Mouse (Mus musculus): ENCODE measurements at regions not wholly inside any gene's neighbourhood (a gene's known extent, or its start where the extent isn't known, plus 50 kb on each side); places are given as distances from the start of the nearest gene placed in this dataset.
"Not testable (repeated sequence)": the region's sequence is repeated elsewhere in the genome, so short reads cannot be mapped to it uniquely, and the experiment has no call there.

DNA sequence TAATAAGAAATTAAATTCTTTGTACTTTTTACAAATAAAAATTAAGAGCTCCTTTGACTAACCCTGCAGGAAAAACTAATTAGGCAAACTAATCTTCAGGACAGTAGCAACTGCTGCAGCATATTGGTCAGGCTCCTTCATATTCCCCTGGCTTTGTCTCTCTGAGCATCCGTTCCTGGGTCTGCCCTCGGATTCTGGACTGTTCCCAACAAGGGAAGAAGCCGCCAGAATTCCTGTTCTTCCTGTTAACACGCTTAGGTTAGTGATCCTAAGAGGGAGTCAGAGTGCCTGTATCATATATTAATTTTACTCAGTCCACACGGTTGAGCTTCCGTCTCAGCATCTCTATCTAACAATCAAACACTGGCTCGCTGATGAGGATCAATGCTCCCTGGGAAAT is 120.3 kb upstream of the Prkcq start:
- intact Hi-C loops (cut with DNase I) = no loop called here
- no peak for DNase-seq (ENCODE audit: extremely low spot score in 1 of 2, low spot score in 2 of 2)

DNA sequence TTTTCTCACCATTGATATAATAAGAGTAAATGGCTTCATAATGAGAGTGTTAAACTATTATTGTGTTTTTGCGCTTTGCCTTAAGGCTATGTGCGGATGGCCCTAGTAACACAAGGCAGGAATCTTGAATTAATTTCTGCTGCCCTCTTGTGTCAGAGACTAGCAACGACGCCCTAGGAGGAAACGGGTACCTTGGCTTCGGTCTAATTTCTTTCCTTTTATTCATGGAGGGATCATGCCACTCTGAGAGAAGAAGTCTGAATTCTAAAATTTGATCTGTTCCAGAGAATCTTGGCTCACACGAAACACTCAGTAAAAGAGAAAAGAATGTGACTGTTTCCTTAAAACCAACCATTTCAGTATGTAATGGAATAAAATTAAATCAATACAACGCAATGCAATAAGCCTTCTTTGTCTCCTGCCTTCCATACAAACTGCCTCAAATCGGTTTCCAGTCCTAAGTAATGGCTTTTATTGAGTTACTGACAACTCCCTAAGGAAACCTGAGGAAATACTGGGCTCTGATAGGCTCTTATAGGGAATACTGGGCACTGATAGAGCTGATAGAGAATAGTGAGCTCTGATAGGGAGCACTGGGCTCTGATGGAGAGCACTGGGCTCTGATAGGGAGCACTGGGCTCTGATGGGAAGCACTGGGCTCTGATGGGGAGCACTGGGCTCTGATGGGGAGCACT is 112.0 kb upstream of the Prkcq start:
- intact Hi-C loops (cut with DNase I) = loop anchor here (2.0 kb wide), 2 partner anchors 275 to 685 kb away; no protein-coding TSS in a partner anchor
- peak; percentile 38 to 77 for DNase-seq (ENCODE audit: extremely low spot score in 1 of 2, low spot score in 2 of 2)

DNA sequence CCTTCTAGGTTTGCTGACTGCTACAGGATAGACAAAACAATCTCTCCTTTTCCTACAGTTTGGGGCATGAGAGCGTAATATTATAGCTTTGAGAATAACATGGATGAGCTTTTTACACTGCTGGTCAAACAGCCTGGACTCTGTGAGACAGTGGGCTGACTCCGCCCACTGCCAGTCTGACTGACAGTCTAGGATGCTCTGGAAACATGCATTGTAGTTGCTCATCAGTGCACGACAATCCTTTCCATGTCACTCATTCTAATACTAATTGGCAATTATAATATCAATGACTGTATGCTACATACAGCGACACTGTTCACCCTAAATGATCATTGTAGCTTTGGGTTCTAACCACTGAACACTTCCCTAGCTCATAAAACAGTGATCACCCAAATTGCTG is 104.5 kb upstream of the Prkcq start:
- intact Hi-C loops (cut with DNase I) = no loop called here
- no peak for DNase-seq (ENCODE audit: extremely low spot score in 1 of 2, low spot score in 2 of 2)

DNA sequence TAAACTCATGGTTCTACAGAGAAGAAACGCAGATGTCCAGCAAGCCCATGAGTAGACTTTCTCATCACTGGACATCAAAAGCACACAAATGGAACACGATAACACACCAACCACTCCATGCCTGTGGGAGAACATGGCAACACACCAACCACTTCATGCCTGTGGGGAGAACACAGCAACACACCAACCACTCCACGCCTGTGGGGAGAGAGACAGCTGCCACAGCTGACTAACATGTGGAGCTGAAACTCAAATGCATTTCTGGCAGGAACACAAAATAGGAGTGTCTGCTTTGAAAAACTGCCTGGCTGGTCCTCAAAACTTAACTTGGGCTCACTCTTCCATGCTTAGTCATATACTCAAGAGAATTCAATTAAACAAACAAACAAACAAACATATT is 88.4 kb upstream of the Prkcq start:
- no peak for DNase-seq (ENCODE audit: extremely low spot score in 1 of 2, low spot score in 2 of 2)
- intact Hi-C loops (cut with DNase I) = no loop called here

DNA sequence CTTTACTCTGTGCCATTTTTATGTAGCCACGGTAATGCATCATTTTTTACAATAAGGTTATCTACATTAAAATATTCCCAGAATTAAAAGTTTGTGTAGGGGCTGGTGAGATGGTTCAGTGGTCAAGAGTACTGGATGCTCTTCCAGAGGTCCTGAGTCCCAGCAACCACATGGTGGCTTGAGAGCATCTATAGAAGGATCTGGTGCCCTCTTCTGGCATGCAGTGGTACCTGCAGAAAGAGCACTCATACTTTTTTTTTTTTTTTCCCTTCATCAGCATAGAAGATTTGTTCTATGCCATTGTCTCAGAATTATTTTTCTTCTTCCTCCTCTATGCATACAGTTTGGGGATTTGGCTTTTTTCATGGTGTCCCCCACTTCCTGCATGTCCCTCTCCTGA is 84.9 kb upstream of the Prkcq start:
- intact Hi-C loops (cut with DNase I) = no loop called here

DNA sequence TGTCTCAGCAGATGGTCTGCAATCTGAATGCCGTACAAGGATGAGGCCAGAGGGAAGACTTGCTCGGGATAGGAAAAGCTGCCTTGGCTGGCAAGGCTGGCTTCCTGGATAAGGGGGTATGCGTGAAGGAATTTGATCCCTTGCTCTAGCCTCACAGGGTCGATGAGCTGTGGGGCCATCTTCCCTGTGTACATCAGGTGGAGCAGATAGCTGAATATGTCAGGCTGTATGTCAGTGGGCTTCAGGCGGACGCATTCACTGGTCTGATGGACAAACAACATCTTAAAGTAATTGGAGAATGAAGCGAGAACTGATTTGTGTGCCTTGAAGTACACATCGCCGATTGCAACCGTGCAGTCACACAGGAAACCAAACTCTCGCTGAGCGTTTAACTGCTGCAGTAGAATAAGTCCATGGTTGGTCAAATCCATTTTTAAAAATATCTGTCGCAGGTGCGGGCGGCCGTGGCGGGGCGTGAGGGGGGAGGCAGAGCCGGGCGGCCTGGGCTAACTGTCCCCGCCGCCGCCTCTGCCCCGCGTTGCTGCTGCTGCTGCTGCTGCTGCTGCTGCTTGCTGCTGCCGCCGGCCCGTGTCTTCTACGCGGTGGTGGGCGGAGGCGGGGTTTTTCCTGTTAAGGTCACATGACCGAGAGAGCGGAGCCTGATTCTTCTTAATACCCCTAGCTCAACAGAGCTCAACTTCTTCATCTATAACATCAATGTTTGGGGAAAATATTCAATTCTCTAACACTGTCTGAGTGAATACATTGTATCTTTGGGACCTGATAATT is 71.9 kb upstream of the Prkcq start:
- DNase-seq (ENCODE audit: extremely low spot score in 1 of 2, low spot score in 2 of 2); intact Hi-C loops (cut with DNase I): not testable (repeated sequence)

More for the DNA sequence above, 84.9 kb upstream of the Prkcq start:
- DNase-seq (ENCODE audit: extremely low spot score in 1 of 2, low spot score in 2 of 2) = peak; percentile 3 to 29

DNA sequence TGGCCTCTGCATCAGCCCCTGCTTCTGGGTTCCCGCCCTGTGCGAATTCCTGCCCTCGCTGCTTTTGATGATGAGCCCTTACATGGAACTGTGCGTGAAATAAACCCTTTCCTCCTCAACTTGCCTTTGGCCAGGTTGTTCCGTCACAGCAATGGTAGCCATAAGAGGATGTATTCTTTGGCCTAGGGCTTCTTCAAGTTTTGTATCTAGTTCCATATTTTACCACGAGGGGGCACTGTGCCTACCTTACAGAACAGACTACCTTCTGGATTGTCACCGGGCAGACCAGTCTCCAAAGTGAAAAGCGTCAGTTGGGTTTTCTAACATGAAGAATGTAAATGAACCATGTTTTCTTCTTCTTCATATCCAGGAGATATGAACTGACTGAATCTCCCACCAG is 58.7 kb upstream of the Prkcq start:
- intact Hi-C loops (cut with DNase I) = loop anchor here (10.0 kb wide), 1 partner anchor 172 kb away; no protein-coding TSS in a partner anchor
- peak; percentile 20 to 46 for DNase-seq (ENCODE audit: extremely low spot score in 1 of 2, low spot score in 2 of 2)

DNA sequence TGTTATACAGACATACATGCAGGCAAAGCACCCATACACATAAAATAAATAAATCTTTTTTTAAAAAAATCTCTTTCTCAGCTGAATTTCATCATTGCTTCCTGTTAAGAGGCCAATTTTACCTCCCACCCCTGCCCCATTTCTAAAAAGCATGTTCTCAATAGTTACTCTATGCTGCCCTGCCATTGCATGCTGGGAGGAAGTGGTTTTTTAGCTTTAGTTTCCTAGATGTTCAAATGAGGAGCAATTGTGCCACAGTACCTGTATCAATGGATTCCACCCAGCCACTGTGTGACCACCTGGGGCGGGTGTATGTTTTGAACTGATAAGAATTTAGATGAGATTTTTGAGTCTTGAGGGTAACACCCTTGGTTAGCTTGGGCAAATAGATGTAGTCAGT is 53.3 kb upstream of the Prkcq start:
- intact Hi-C loops (cut with DNase I) = loop anchor here (10.0 kb wide), 1 partner anchor 166 kb away; no protein-coding TSS in a partner anchor
- no peak for DNase-seq (ENCODE audit: extremely low spot score in 1 of 2, low spot score in 2 of 2)

DNA sequence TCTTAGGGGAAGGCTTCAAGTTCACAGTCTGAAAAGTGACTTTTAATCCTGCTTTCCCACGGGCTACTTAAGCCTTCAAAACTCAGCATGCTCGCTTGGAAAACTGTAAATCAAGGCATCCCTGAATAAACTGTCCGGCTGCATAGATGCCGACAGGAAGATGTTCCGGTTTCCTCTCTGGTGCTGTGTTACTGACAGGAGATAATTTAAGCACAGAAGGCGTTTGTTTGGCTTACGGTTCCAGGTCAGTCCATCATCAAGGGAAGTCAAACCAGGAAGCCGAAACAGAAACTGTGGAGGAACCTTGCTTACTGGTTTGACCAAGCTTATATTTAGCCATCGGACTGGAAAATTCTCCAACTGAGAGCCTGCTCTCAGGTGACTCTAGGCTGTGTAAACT is 52.6 kb upstream of the Prkcq start:
- intact Hi-C loops (cut with DNase I) = loop anchor here (10.0 kb wide), 1 partner anchor 166 kb away; no protein-coding TSS in a partner anchor
- no peak for DNase-seq (ENCODE audit: extremely low spot score in 1 of 2, low spot score in 2 of 2)
